Mouse (Mus musculus) embryonic stem cell, embryonic (primary cell): ENCODE data around the gene Prr5l.

Experiments
- CTCF ChIA-PET, 4 experiments: fragments of 300-600 bp in 2 of 4; fragments of 350-600 bp in 2 of 4; sonication (Branson Sonifier 250); formaldehyde crosslinking; loops; one replicate each; lab custom pipeline; 2022; ENCODE audit warnings: inconsistent platforms in 2 of 4; lab: Charles Lee
- POLR2A ChIA-PET, 4 experiments: fragments of 300-600 bp in 2 of 4; fragments of 350-600 bp in 2 of 4; sonication (Branson Sonifier 250); formaldehyde crosslinking; loops; one replicate each; lab custom pipeline; 2022; ENCODE audit warnings: antibody characterized with exemption in 4 of 4, inconsistent platforms in 1 of 4; lab: Charles Lee

Gene Prr5l

GRCm38 (mm10) chr2:101894126-101894525 lies 11.3 kb upstream of the Prr5l start:
- ChIA-PET POLR2A (no interaction called here), CTCF (interaction anchor here in 1 of 4 experiments (0.6 kb wide), 1 partner anchor 13 kb away, joined by 3 read pairs; no protein-coding TSS in a partner anchor)

- ChIA-PET CTCF (no interaction called here), POLR2A (no interaction called here)
Measured at GRCm38 (mm10) chr2:101891143-101891542, 8.3 kb upstream of the Prr5l start.

GRCm38 (mm10) chr2:101888886-101889285 lies 6.1 kb upstream of the Prr5l start:
- POLR2A ChIA-PET = no interaction called here

GRCm38 (mm10) chr2:101885768-101886438 lies 3.1 kb upstream of the Prr5l start, which contains the start of gene Commd9:
TSS of gene Commd9 (plus strand) at chr2:101886247.
- POLR2A ChIA-PET = interaction anchor here (0.6 to 2.2 kb wide), 19 partner anchors 8 to 1783 kb away, joined by 3 to 7 read pairs (median 3); no protein-coding TSS in a partner anchor

More at GRCm38 (mm10) chr2:101888886-101889285, 6.1 kb upstream of the Prr5l start:
- CTCF ChIA-PET = interaction anchor here in 1 of 4 experiments (0.6 kb wide), 1 partner anchor 223 kb away, joined by 3 read pairs; no protein-coding TSS in a partner anchor

GRCm38 (mm10) chr2:101884286-101884685 lies 1.5 kb upstream of the Prr5l start:
- POLR2A ChIA-PET = no interaction called here
- CTCF ChIA-PET = no interaction called here

More at GRCm38 (mm10) chr2:101885768-101886438, 3.1 kb upstream of the Prr5l start, which contains the start of gene Commd9:
- CTCF ChIA-PET = interaction anchor here in 1 of 4 experiments (0.6 kb wide), 2 partner anchors 56 to 186 kb away, joined by 4 to 6 read pairs; no protein-coding TSS in a partner anchor

GRCm38 (mm10) chr2:101881471-101882162 lies 1.2 kb downstream of the Prr5l start:
- ChIA-PET POLR2A (no interaction called here), CTCF (no interaction called here)

- POLR2A ChIA-PET = interaction anchor here in 1 of 4 experiments (1.2 kb wide), 1 partner anchor 15 kb away, joined by 3 read pairs; the partner anchor contains the start of gene Commd9
- CTCF ChIA-PET = interaction anchor here (0.6 to 1.2 kb wide), 19 partner anchors 8 to 206 kb away, joined by 3 to 7 read pairs (median 3); no protein-coding TSS in a partner anchor
Measured at GRCm38 (mm10) chr2:101871179-101871578, 11.6 kb downstream of the Prr5l start.

- ChIA-PET POLR2A (no interaction called here), CTCF (interaction anchor here in 1 of 4 experiments (0.7 kb wide), 1 partner anchor 767 kb away, joined by 3 read pairs; no protein-coding TSS in a partner anchor)
Measured at GRCm38 (mm10) chr2:101868683-101869082, 14.1 kb downstream of the Prr5l start.

GRCm38 (mm10) chr2:101862219-101863123 lies 20.4 kb downstream of the Prr5l start:
- ChIA-PET POLR2A (interaction anchor here in 1 of 4 experiments (0.6 kb wide), 1 partner anchor 472 kb away, joined by 3 read pairs; no protein-coding TSS in a partner anchor), CTCF (interaction anchor here in 2 of 4 experiments (1.0 to 1.4 kb wide), 4 partner anchors 9 to 47 kb away, joined by 3 to 4 read pairs (median 3); no protein-coding TSS in a partner anchor)

GRCm38 (mm10) chr2:101860920-101861485 lies 21.8 kb downstream of the Prr5l start:
- CTCF ChIA-PET = interaction anchor here in 1 of 4 experiments (1.2 kb wide), 1 partner anchor 9 kb away, joined by 4 read pairs; no protein-coding TSS in a partner anchor
- POLR2A ChIA-PET = interaction anchor here in 1 of 4 experiments (0.6 to 1.0 kb wide), 2 partner anchors 38 to 40 kb away, joined by 4 read pairs; no protein-coding TSS in a partner anchor

- CTCF ChIA-PET = no interaction called here
- POLR2A ChIA-PET = no interaction called here
Measured at GRCm38 (mm10) chr2:101856174-101856573, 26.7 kb downstream of the Prr5l start.

GRCm38 (mm10) chr2:101854792-101855191 lies 28.0 kb downstream of the Prr5l start:
- ChIA-PET CTCF (no interaction called here), POLR2A (no interaction called here)

GRCm38 (mm10) chr2:101842756-101843155 lies 40.1 kb downstream of the Prr5l start:
- ChIA-PET POLR2A (no interaction called here), CTCF (no interaction called here)

- ChIA-PET CTCF (interaction anchor here in 2 of 4 experiments (1.0 to 1.1 kb wide), 2 partner anchors 19 kb away, joined by 3 to 5 read pairs; no protein-coding TSS in a partner anchor), POLR2A (interaction anchor here in 2 of 4 experiments (0.6 to 0.7 kb wide), 2 partner anchors 19 to 77 kb away, joined by 3 to 4 read pairs; no protein-coding TSS in a partner anchor)
Measured at GRCm38 (mm10) chr2:101834816-101835523, 47.9 kb downstream of the Prr5l start.

- ChIA-PET POLR2A (interaction anchor here in 1 of 4 experiments (2.3 kb wide), 1 partner anchor 10 kb away, joined by 9 read pairs; no protein-coding TSS in a partner anchor), CTCF (interaction anchor here in 1 of 4 experiments (1.4 kb wide), 1 partner anchor 9 kb away, joined by 4 read pairs; no protein-coding TSS in a partner anchor)
Measured at GRCm38 (mm10) chr2:101832361-101832760, 50.5 kb downstream of the Prr5l start.

- ChIA-PET CTCF (interaction anchor here in 2 of 4 experiments (1.4 to 1.6 kb wide), 2 partner anchors 9 to 16 kb away, joined by 4 read pairs; no protein-coding TSS in a partner anchor), POLR2A (interaction anchor here in 1 of 4 experiments (2.3 kb wide), 1 partner anchor 9 kb away, joined by 9 read pairs; no protein-coding TSS in a partner anchor)
Measured at GRCm38 (mm10) chr2:101831851-101832250, 51.0 kb downstream of the Prr5l start.
